Mouse (Mus musculus): ENCODE results near the gene Dlg1.

GRCm38 (mm10) chr16:31917776-31918175 lies 254.5 kb downstream of the Dlg1 start:
- TF ChIP-seq POLR2A (IDR thresholded peaks at IDR 0.05; ENCODE audit: low read depth, low read length) (no peak), CTCF (conservative IDR thresholded peaks at IDR 0.05; ENCODE audit: insufficient read depth, insufficient read length, low read depth, low read length) (no peak)
